Mouse (Mus musculus): ENCODE data around the gene Mars.

DNA sequence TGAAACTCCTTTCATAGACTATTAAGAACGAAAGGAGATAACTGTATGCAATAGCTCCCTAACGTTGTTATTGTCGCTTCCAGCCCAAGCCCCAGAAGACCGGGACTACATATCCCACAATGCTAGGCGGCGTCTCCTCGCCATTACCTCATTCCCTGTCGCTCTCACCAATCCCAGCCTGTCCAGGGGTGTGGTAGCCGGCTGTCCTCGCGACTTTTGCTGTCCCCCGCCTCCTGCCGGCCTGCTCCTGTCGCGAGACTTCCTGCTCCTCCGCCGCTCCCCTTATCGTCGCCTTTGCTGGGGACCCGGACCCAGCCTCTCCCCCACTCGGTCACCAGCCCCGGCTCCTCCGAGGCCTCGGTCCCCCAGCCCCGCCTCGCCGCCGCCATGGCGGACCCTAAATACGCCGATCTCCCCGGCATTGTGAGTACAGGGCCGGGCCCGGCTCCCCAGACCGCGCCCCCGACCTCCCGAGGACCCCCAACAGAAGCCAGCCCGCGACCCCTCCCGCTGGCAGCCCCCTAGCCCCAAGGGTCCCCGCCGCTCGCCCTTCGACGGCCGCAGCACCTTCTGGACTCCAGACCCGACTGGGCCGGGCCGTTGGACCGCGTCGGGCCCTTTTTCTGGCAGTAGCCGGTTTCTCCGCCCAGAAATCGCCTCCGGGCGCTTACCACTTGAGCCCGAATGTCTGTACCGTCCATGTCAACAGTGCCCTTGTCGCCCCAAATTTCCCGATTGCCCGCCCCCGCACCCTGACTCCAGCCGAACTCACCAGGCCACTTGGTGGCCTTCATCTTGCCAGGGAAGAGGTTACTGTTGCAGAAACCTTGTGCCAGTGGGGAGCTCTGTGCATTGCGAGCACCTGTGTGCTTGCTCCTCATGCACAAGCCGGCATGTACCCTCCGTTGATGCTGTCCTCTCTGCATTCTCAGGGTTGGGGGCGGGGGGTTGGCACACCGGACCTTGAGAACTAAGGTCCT lies 45.2 kb downstream of the Mars start, which contains the start of gene Dctn2:
- TF ChIP-seq GATA1 (IDR thresholded peaks at IDR 0.05; ENCODE audit: borderline replicate concordance, low read length) (no peak), CTCF (IDR thresholded peaks at IDR 0.05; ENCODE audit: low read depth, low read length) (no peak), POLR2AphosphoS5 (IDR thresholded peaks at IDR 0.05; ENCODE audit: insufficient replicate concordance, low read depth, low read length) (no peak), TAL1 (conservative IDR thresholded peaks at IDR 0.05; ENCODE audit: low read depth, low read length) (no peak)

Data from G1E (cell line).